Mouse (Mus musculus) kidney, embryonic 16.5 days (tissue): ENCODE measurements at regions not wholly inside any gene's neighbourhood (a gene's known extent, or its start where the extent isn't known, plus 50 kb on each side); places are given as distances from the start of the nearest gene placed in this dataset.
A peak's percentile ranks its signal among the peaks of the same experiment; 100 is the strongest.
"Not testable (repeated sequence)": the region's sequence is repeated elsewhere in the genome, so short reads cannot be mapped to it uniquely, and the experiment has no call there.

Experiments used
- ATAC-seq: fragments of 200-750 bp; cut with Nextera tagmentation; 2 replicates; pipeline ENCODE4 v1.8.0; 2017; ENCODE audit warnings: moderate TSS enrichment; ENCODE audit not compliant: low FRiP score, low TSS enrichment
- H3K27ac ChIP-seq: fragments of 300-500 bp; sonication (generic); 2 replicates; pipeline ENCODE4 v1.5.1; 2014; ENCODE audit warnings: low read length
- H3K27me3 ChIP-seq: fragments of 300-500 bp; sonication (generic); 2 replicates; pipeline ENCODE4 v1.6.1; 2014; ENCODE audit warnings: low read length, control low read depth, mixed read lengths; ENCODE audit not compliant: insufficient read depth
- H3K36me3 ChIP-seq: fragments of 300-500 bp; sonication (generic); 2 replicates; pipeline ENCODE4 v1.6.1; 2014; ENCODE audit warnings: low read length, control low read depth, mixed read lengths; ENCODE audit not compliant: insufficient read depth
- H3K4me1 ChIP-seq: fragments of 300-500 bp; sonication (generic); 2 replicates; pipeline ENCODE4 v1.6.1; 2014; ENCODE audit warnings: low read length, control low read depth, mixed read lengths; ENCODE audit not compliant: insufficient read depth
- H3K4me2 ChIP-seq: fragments of 300-500 bp; sonication (generic); replicated peaks from 2 replicates; pipeline ENCODE4 v1.6.1; 2014; ENCODE audit warnings: low read depth, low read length
- H3K4me3 ChIP-seq: fragments of 300-500 bp; sonication (generic); 2 replicates; pipeline ENCODE4 v1.5.1; 2014; ENCODE audit warnings: mild to moderate bottlenecking, low read length
- H3K9ac ChIP-seq: fragments of 300-500 bp; sonication (generic); replicated peaks from 2 replicates; pipeline ENCODE4 v1.6.1; 2014; ENCODE audit warnings: low read length
- H3K9me3 ChIP-seq: fragments of 300-500 bp; sonication (generic); 2 replicates; pipeline ENCODE4 v1.6.1; 2016; ENCODE audit warnings: low read length, control low read depth
- WGBS: fragments of 180-500 bp; shearing (Covaris S2); extraction: QIAGEN DNeasy Blood & Tissue Kit; methylation state at CpG from one replicate; pipeline ENCODE4 v1.1.7; 2014; 5-methylcytosine and 5-hydroxymethylcytosine counted together

DNA sequence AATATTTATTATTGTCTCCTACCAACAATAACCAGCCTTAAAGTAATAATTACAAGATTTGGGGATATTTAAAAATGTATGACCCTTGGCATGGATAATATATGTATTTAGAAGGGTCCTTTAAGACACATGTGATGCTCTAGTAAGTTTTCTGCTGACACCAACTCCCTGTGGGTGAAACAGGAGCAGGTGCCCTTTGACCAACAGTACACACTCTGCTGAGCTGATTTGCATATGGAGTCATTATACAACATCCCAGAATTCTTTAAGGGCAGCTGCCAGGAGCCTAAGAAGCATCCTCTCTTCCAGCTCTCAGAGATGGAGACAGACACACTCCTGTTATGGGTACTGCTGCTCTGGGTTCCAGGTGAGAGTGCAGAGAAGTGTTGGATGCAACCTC, 274.1 kb downstream of the Rpia start:
- Histone ChIP-seq H3K4me3 (no peak overlapping the region), H3K4me1 (no peaks in the 10 kb centered on the region), H3K27ac (no peak overlapping the region), H3K27me3 (no peaks in the 10 kb centered on the region), H3K4me2 (no peak overlapping the region), H3K9me3 (no peaks in the 10 kb centered on the region), H3K36me3 (no peaks in the 10 kb centered on the region), H3K9ac (no peak overlapping the region)
- no peak for ATAC-seq

DNA sequence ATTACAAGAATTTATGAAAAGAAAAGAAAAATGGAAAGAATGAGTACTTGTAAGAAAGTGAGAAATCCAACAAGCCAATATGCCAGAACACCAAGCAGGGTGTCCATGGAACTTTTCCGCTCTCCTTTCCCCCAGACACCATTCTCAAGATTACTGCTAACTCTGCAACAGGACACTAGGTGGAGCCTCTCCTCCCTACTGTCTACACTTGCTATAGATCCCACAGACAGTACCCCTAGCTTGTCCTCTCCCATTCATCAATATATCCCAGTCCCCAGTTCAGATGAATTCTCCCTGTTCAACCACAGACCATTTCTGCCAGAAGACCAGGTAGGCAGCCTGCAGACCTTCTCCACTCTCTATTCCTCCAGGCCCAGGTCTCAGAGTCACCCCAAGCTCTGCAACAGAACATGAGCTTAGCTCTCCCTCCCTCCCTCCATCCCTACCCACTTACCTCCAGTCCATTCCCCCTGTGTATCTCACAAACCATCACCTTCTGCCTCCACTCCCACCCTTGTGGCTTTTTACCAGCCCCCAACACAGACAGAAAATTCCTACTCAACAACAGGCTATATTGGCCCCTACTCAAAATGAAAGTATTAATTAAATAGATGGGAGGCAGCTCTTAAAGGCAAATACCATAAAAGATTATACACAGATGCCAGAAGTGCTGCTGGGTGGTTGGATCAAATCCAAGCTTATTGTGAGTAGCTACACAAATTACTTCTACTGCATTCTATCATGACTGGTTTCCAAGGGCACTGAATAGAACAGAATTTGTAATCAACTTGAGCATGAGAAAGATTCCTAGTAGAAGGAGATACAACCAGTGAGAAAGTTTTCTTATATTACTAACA, 323.2 kb downstream of the Rpia start:
- Histone ChIP-seq H3K4me3 (no peak overlapping the region), H3K4me2 (no peak overlapping the region), H3K27ac (no peak overlapping the region), H3K27me3 (no peaks in the 10 kb centered on the region), H3K36me3 (no peaks in the 10 kb centered on the region), H3K9ac (no peak overlapping the region), H3K4me1 (no peaks in the 10 kb centered on the region), H3K9me3 (no peaks in the 10 kb centered on the region)
- ATAC-seq = no peak
- WGBS = 73% methylated on average over 1 of the region's 1 CpGs

DNA sequence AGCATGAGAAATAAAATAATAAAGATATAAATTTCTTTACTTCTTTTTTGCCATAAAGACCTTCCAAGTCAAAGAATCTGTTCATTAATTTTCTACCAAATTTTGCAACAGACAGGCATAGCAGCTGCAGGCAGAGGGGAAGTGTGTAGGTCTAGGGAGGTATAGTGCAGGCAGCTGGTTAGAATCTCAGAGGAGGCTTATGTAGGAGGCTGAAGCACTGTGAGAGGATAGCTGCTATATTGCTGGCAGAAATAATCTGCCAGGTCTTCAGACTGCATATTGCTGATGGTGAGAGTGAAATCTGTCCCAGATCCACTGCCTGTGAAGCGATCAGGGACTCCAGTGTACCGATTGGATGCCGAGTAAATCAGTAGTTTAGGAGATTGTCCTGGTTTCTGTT, 334.8 kb downstream of the Rpia start:
- H3K27me3 ChIP-seq = no peaks in the 10 kb centered on the region
- no peak overlapping the region for H3K4me3 ChIP-seq
- no peaks in the 10 kb centered on the region for H3K36me3 ChIP-seq
- no peak for ATAC-seq
- no peak overlapping the region for H3K4me2 ChIP-seq
- 94% methylated on average over 3 of the region's 3 CpGs for WGBS
- no peaks in the 10 kb centered on the region for H3K9me3 ChIP-seq
- no peaks in the 10 kb centered on the region for H3K4me1 ChIP-seq
- no peak overlapping the region for H3K27ac ChIP-seq
- no peak overlapping the region for H3K9ac ChIP-seq

GRCm38 (mm10) chr6:70434739-70435138, 357.3 kb downstream of the Rpia start:
- not testable (repeated sequence) for H3K4me2 ChIP-seq, H3K9me3 ChIP-seq, H3K4me3 ChIP-seq, ATAC-seq, H3K9ac ChIP-seq, H3K27me3 ChIP-seq, H3K4me1 ChIP-seq, H3K27ac ChIP-seq, H3K36me3 ChIP-seq
- WGBS = 80% methylated on average over 2 of the region's 2 CpGs

- H3K36me3 ChIP-seq, H3K4me1 ChIP-seq, H3K27me3 ChIP-seq, ATAC-seq, H3K27ac ChIP-seq, H3K9ac ChIP-seq, H3K4me3 ChIP-seq, H3K9me3 ChIP-seq, H3K4me2 ChIP-seq: not testable (repeated sequence)
- WGBS = 80% methylated on average over 3 of the region's 3 CpGs
Measured at GRCm38 (mm10) chr6:70406290-70406689, 385.7 kb downstream of the Rpia start.

DNA sequence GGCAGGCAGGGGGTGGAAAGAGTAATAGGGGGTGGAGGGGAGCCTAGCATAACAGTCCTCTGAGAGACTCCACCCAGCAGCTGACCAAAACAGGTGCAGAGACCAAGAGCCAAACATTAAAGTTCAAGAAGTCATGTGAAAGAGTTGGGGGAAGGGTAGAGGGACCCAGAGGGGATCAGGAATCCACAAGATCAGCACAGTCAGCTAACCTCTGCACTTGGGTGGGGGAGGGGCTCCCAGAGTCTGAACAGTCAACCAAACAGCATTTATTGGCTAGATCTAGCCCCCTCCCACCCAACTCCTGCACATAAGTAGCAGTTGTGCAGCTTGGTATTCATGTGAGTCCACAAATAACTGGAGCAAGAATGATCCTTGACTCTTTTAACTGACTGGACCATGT, 402.2 kb downstream of the Rpia start:
- not testable (repeated sequence) for H3K4me3 ChIP-seq, H3K4me1 ChIP-seq
- ATAC-seq = 0 out of 2 replicates have a peak, but pooled peaks have one; percentile 4

DNA sequence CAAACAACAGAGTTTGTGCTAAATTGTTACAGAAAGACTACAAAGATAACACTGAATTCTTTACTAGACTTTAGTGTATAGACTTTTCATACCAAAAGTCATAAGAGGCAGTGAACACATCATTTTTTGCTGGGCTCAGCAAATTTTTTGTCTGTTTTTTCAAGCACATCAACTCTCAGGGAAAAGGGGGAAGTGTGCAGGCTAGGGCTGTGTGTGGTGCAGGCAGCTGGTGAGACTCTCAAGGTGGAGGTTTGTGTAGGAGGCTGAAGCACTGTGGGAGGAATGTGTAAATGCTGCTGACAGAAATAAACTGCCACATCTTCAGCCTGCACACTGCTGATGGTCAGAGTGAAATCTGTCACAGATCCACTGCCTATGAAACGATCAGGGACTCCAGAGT, 405.6 kb downstream of the Rpia start:
- not testable (repeated sequence) for H3K27me3 ChIP-seq, H3K4me3 ChIP-seq, H3K36me3 ChIP-seq, H3K9ac ChIP-seq, H3K9me3 ChIP-seq, H3K4me1 ChIP-seq, H3K4me2 ChIP-seq, H3K27ac ChIP-seq
- ATAC-seq = peak; percentile 73; the same call in 1 of the 2 replicates
- no CpG with 5 or more reads among the region's 1 CpGs for WGBS

More for the DNA sequence above, 402.2 kb downstream of the Rpia start:
- H3K4me2 ChIP-seq, H3K36me3 ChIP-seq, H3K27me3 ChIP-seq, H3K9ac ChIP-seq, H3K27ac ChIP-seq, H3K9me3 ChIP-seq: not testable (repeated sequence)

DNA sequence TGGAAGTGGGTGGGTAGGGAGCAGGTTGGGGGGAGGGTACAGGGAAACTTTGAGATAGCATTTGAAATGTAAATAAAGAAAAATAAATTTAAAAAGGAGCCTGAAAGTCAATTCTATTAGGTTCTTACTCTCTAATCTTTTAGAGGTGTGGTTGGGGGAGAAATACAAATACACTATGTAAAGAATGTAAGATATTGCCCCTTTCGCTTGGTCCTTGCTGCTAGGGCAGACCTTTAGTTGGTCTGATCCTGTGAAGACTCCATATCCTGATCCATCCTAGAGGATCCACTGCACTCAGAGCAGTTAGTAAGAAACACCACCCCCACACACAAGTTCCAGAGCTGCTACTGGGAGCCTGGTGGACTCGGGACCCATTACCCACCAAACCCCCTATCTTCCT, 412.7 kb downstream of the Rpia start:
- 86% methylated on average over 2 of the region's 2 CpGs for WGBS
- not testable (repeated sequence) for H3K27ac ChIP-seq, H3K9me3 ChIP-seq, H3K9ac ChIP-seq, H3K36me3 ChIP-seq, H3K4me1 ChIP-seq, H3K27me3 ChIP-seq, H3K4me2 ChIP-seq, ATAC-seq, H3K4me3 ChIP-seq

DNA sequence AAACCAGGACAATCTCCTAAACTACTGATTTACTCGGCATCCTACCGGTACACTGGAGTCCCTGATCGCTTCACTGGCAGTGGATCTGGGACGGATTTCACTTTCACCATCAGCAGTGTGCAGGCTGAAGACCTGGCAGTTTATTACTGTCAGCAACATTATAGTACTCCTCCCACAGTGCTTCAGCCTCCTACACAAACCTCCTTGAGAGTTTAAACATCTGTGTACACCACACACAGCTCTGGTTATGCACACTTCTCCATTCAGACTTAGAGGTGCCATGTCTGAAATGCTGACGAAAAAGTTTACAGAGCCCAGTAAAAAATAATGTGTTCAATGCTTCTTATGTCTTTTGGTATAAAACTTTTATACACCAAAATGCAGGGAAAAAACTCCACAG, 420.2 kb downstream of the Rpia start:
- H3K4me2 ChIP-seq, H3K27ac ChIP-seq, H3K4me1 ChIP-seq, H3K36me3 ChIP-seq, H3K4me3 ChIP-seq, H3K27me3 ChIP-seq, H3K9me3 ChIP-seq, H3K9ac ChIP-seq: not testable (repeated sequence)
- 28% methylated on average over 5 of the region's 5 CpGs for WGBS
- ATAC-seq = peak; percentile 57; the same call in 1 of the 2 replicates

- WGBS = 28% methylated on average over 2 of the region's 2 CpGs
- Histone ChIP-seq H3K9me3 (no peaks in the 10 kb centered on the region), H3K27ac (no peak overlapping the region), H3K4me2 (no peak overlapping the region), H3K4me3 (no peak overlapping the region), H3K27me3 (no peaks in the 10 kb centered on the region), H3K4me1 (no peaks in the 10 kb centered on the region), H3K36me3 (no peaks in the 10 kb centered on the region), H3K9ac (no peak overlapping the region)
- 0 out of 2 replicates have a peak, but pooled peaks have one; percentile 63 for ATAC-seq
Measured at GRCm38 (mm10) chr6:70356303-70356702, 435.7 kb downstream of the Rpia start.
